In the genomic region with DNA sequence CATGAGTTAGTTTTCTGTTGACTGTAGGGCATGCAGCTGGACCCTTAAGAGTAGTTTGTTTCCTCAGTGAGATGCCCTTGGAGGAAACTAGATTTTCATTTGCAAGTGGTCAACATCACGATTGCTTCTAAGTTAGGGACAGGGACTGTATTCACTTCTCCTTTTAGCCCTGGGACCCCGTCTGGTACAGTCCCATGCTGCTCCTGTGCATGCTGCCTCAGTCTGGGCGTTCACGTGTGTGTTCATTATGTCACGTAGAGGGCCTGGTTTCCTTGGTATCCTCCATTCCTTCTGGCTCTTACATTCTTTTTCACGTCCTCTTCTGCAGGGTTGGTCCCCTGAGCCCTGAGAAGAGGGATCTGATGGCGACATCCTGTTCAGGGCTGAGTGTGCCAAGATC, we compare ENCODE assay signal across 26 mouse cellular contexts.
"Had no signal": no experiment of that assay in that cellular context is flagged by ENCODE, and none has a peak within 500 bp of the region (broad histone marks: within the 10 kb centered on the region; RNA-seq: fewer than 3 reads in every experiment).

No protein-coding gene starts in this region.

- ATAC-seq: hindbrain, postnatal 0 days; intestine, embryonic 16.5 days; liver, embryonic 12.5 days had no signal

- H3K4me1 ChIP-seq: heart, embryonic 13.5 days; heart, embryonic 15.5 days; hindbrain, embryonic 13.5 days; hindbrain, embryonic 15.5 days; kidney, embryonic 15.5 days; limb, embryonic 13.5 days; limb, embryonic 15.5 days; liver, embryonic 12.5 days had no signal

- H3K36me3 ChIP-seq: heart, embryonic 13.5 days; heart, embryonic 15.5 days; hindbrain, embryonic 13.5 days; hindbrain, embryonic 15.5 days; kidney, embryonic 15.5 days; limb, embryonic 13.5 days; limb, embryonic 15.5 days; liver, embryonic 12.5 days had no signal

- H3K27me3 ChIP-seq: heart, embryonic 13.5 days; heart, embryonic 15.5 days; hindbrain, embryonic 13.5 days; hindbrain, embryonic 15.5 days; kidney, embryonic 15.5 days; limb, embryonic 13.5 days; limb, embryonic 15.5 days; liver, embryonic 12.5 days had no signal

- H3K9ac ChIP-seq: heart, embryonic 13.5 days; heart, embryonic 15.5 days; hindbrain, embryonic 13.5 days; hindbrain, embryonic 15.5 days; kidney, embryonic 15.5 days; limb, embryonic 13.5 days; limb, embryonic 15.5 days; liver, embryonic 12.5 days; liver, embryonic 14.5 days had no signal

- H3K4me3 ChIP-seq: heart, adult 2 months; heart, embryonic 13.5 days; heart, embryonic 15.5 days; hindbrain, embryonic 13.5 days; hindbrain, embryonic 15.5 days; kidney, embryonic 15.5 days; left cerebral cortex, adult 2 months; limb, embryonic 13.5 days; limb, embryonic 15.5 days; liver, embryonic 12.5 days had no signal

- DNase-seq: gastrocnemius, postnatal 14 days; gastrocnemius, postnatal 36 days; heart, adult 11 months; heart, adult 2 months; heart, postnatal 14 days; heart, postnatal 36 days; kidney, adult 11 months; kidney, adult 2 months; kidney, postnatal 14 days; kidney, postnatal 36 days; left cerebral cortex, postnatal 4 days; lung, adult 18-20 months had no signal

- H3K9me3 ChIP-seq: heart, embryonic 15.5 days; hindbrain, embryonic 13.5 days; hindbrain, embryonic 15.5 days; kidney, embryonic 15.5 days; limb, embryonic 13.5 days; limb, embryonic 15.5 days; liver, embryonic 12.5 days had no signal

- H3K27ac ChIP-seq: heart, adult 2 months; heart, embryonic 13.5 days; heart, embryonic 15.5 days; hindbrain, embryonic 13.5 days; hindbrain, embryonic 15.5 days; hindbrain, postnatal 0 days; kidney, embryonic 15.5 days; kidney, postnatal 0 days; left cerebral cortex, adult 2 months; limb, embryonic 13.5 days; limb, embryonic 15.5 days; liver, embryonic 12.5 days; liver, embryonic 14.5 days had no signal

- H3K4me2 ChIP-seq: heart, embryonic 11.5 days; heart, embryonic 13.5 days; heart, embryonic 15.5 days; hindbrain, embryonic 13.5 days; hindbrain, embryonic 15.5 days; kidney, embryonic 15.5 days; limb, embryonic 13.5 days; limb, embryonic 15.5 days; liver, embryonic 12.5 days had no signal
